Mouse (Mus musculus): ENCODE data around the gene Ino80e.

DNA sequence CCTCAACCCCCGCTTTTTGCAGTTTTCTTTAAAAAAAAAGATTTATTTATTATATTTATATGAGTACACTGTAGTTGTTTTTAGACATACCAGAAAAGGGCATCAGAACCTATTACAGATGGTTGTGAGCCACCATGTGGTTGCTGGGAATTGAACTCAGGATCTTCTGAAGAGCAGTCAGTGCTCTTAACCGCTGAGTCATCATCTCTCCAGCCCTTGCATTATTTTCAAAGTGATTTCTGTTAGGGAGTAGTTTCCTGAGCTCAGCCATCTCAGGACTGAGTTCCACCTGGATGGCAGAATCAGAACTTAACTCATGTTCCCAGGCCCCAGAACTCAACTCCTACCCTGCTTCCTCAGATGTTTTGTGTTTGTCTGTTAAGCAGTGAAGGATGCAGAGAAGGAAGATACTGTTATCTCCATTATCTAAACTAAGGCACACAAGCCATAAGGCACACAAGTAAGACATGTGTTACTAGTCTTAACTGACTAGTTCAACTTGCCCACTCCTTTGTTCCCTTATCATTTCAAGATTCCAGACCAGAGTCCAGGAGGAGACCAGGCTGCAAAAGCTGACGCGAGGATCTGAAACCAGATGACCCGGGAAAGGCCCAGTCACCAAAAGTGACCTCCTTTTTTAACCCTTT, 52.3 kb downstream of the Ino80e start:
- no peak for TF ChIP-seq CTCF (IDR thresholded peaks at IDR 0.05; ENCODE audit: low read depth)
- no peak for TF ChIP-seq EP300 (IDR thresholded peaks at IDR 0.05; ENCODE audit: low read depth)
